Mouse (Mus musculus): ENCODE results near the gene Gm5941. TPM values are rescaled to one million over a fixed set of nuclear protein-coding genes. Genes with fewer than 3 reads are reported as not detected.

Gm5941 gene
- polyA plus RNA-seq (2015; fragmentation: Nextera tagmentation; extraction: Ambion mirVana), result not detected in 2 replicates

GRCm38 (mm10) chrX:92489649-92490048 is at the start of gene Gm5941:
Gene Gm5941, plus strand, starts transcription at chrX:92489949.

Other genes starting within 250 kb of the Gm5941 start
- gene Mageb18, start 109.6 kb downstream of the Gm5941 start, polyA plus RNA-seq (2015; fragmentation: Nextera tagmentation; extraction: Ambion mirVana), result not detected in 2 replicates